Mouse (Mus musculus) stomach, embryonic 16.5 days (tissue): Measurements from ENCODE around the gene Ndnf. TPM values are rescaled to one million over a fixed set of nuclear protein-coding genes. Genes with fewer than 3 reads are reported as not detected.

Experiments used
- ATAC-seq: fragments of 200-750 bp; cut with Nextera tagmentation; 2 replicates; pipeline ENCODE4 v1.8.0; 2017; ENCODE audit warnings: moderate number of reproducible peaks, moderate TSS enrichment; ENCODE audit not compliant: insufficient read depth, low FRiP score
- H3K27ac ChIP-seq: fragments of 300-500 bp; sonication (generic); 2 replicates; pipeline ENCODE4 v1.5.1; 2014; ENCODE audit warnings: low read length
- H3K27me3 ChIP-seq: fragments of 300-500 bp; sonication (generic); 2 replicates; pipeline ENCODE4 v1.6.1; 2014; ENCODE audit warnings: low read length, control low read depth, mixed read lengths; ENCODE audit not compliant: control insufficient read depth, insufficient read depth
- H3K36me3 ChIP-seq: fragments of 300-500 bp; sonication (generic); 2 replicates; pipeline ENCODE4 v1.6.1; 2014; ENCODE audit warnings: low read length; ENCODE audit not compliant: control insufficient read depth, insufficient read depth
- H3K4me1 ChIP-seq: fragments of 300-500 bp; sonication (generic); 2 replicates; pipeline ENCODE4 v1.6.1; 2014; ENCODE audit warnings: low read length, control low read depth, mixed read lengths; ENCODE audit not compliant: control insufficient read depth, insufficient read depth
- H3K4me2 ChIP-seq: fragments of 300-500 bp; sonication (generic); 2 replicates; pipeline ENCODE4 v1.6.1; 2014; ENCODE audit warnings: low read depth, low read length, mixed read lengths
- H3K4me3 ChIP-seq: fragments of 300-500 bp; sonication (generic); replicated peaks from 2 replicates; pipeline ENCODE4 v1.5.1; 2014; ENCODE audit warnings: mild to moderate bottlenecking, low read length
- H3K9ac ChIP-seq: fragments of 300-500 bp; sonication (generic); 2 replicates; pipeline ENCODE4 v1.6.1; 2014; ENCODE audit warnings: low read length
- H3K9me3 ChIP-seq: fragments of 300-500 bp; sonication (generic); replicated peaks from 2 replicates; pipeline ENCODE4 v1.6.1; 2016; ENCODE audit warnings: low read length, control low read depth; ENCODE audit not compliant: control insufficient read depth
- WGBS: fragments of 180-500 bp; shearing (Covaris S2); extraction: QIAGEN DNeasy Blood & Tissue Kit; methylation state at CpG from one replicate; pipeline ENCODE4 v1.1.7; 2014; 5-methylcytosine and 5-hydroxymethylcytosine counted together
- polyA plus RNA-seq: library from polyadenylated mRNA; unstranded; fragments of >200 nt; fragmentation: Nextera tagmentation; extraction: Ambion mirVana; gene quantifications from 2 replicates; pipeline ENCODE4 v1.2.1, GENCODE M21; 2015

Gene Ndnf
- polyA plus RNA-seq, 1 experiment from 2014 or later: 5.5 TPM

- H3K36me3 ChIP-seq: no peaks in the 10 kb centered on the region
- 72% methylated on average over 2 of the region's 2 CpGs for WGBS
These were observed 54.3 kb downstream of the Ndnf start for GRCm38 (mm10) chr6:65725677-65726076.

GRCm38 (mm10) chr6:65728261-65728660, 56.9 kb downstream of the Ndnf start:
- ATAC-seq: no peak
- no peaks in the 10 kb centered on the region for H3K9me3 ChIP-seq
- no peak overlapping the region for H3K9ac ChIP-seq

More at GRCm38 (mm10) chr6:65725677-65726076, 54.3 kb downstream of the Ndnf start:
- Histone ChIP-seq H3K9ac (no peak overlapping the region), H3K27me3 (no peaks in the 10 kb centered on the region), H3K27ac (no peak overlapping the region), H3K4me1 (no peaks in the 10 kb centered on the region), H3K4me2 (no peak overlapping the region), H3K4me3 (no peak overlapping the region), H3K9me3 (no peaks in the 10 kb centered on the region)
- no peak for ATAC-seq

GRCm38 (mm10) chr6:65739442-65739841, 68.1 kb downstream of the Ndnf start:
- WGBS: 55% methylated on average over 6 of the region's 8 CpGs
- Histone ChIP-seq H3K9ac (no peak overlapping the region), H3K4me1 (no peaks in the 10 kb centered on the region), H3K36me3 (no peaks in the 10 kb centered on the region), H3K27ac (no peak overlapping the region), H3K4me2 (no peak overlapping the region), H3K4me3 (no peak overlapping the region), H3K27me3 (no peaks in the 10 kb centered on the region), H3K9me3 (no peaks in the 10 kb centered on the region)
- ATAC-seq: no peak

More at GRCm38 (mm10) chr6:65728261-65728660, 56.9 kb downstream of the Ndnf start:
- no peak overlapping the region for H3K4me2 ChIP-seq
- H3K4me3 ChIP-seq: no peak overlapping the region
- 85% methylated on average over 3 of the region's 3 CpGs for WGBS
- no peak overlapping the region for H3K27ac ChIP-seq
- H3K4me1 ChIP-seq: no peaks in the 10 kb centered on the region
- H3K36me3 ChIP-seq: no peaks in the 10 kb centered on the region
- no peaks in the 10 kb centered on the region for H3K27me3 ChIP-seq

GRCm38 (mm10) chr6:65743144-65743870, 71.9 kb downstream of the Ndnf start:
- ATAC-seq: no peak
- Histone ChIP-seq H3K27ac (no peak overlapping the region), H3K4me1 (no peaks in the 10 kb centered on the region), H3K9me3 (peaks cover 3% of the 10 kb centered on the region; the same call in 1 of the 2 replicates), H3K4me2 (no peak overlapping the region), H3K4me3 (no peak overlapping the region), H3K36me3 (no peaks in the 10 kb centered on the region), H3K9ac (no peak overlapping the region), H3K27me3 (no peaks in the 10 kb centered on the region)
- WGBS: 64% methylated on average over 1 of the region's 1 CpGs

GRCm38 (mm10) chr6:65743871-65744202, 72.4 kb downstream of the Ndnf start:
- no peak for ATAC-seq
- Histone ChIP-seq H3K36me3 (no peaks in the 10 kb centered on the region), H3K9ac (no peak overlapping the region), H3K9me3 (peaks cover 3% of the 10 kb centered on the region; the same call in 1 of the 2 replicates), H3K4me1 (no peaks in the 10 kb centered on the region), H3K27me3 (no peaks in the 10 kb centered on the region), H3K27ac (no peak overlapping the region), H3K4me2 (no peak overlapping the region), H3K4me3 (no peak overlapping the region)

GRCm38 (mm10) chr6:65758214-65758613, 86.8 kb downstream of the Ndnf start:
- Histone ChIP-seq H3K27ac (no peak overlapping the region), H3K4me3 (no peak overlapping the region)

GRCm38 (mm10) chr6:65759174-65759573, 87.8 kb downstream of the Ndnf start:
- Histone ChIP-seq H3K4me1 (no peaks in the 10 kb centered on the region), H3K9ac (no peak overlapping the region), H3K27ac (no peak overlapping the region), H3K36me3 (no peaks in the 10 kb centered on the region), H3K4me3 (no peak overlapping the region), H3K4me2 (no peak overlapping the region), H3K9me3 (no peaks in the 10 kb centered on the region), H3K27me3 (no peaks in the 10 kb centered on the region)
- no peak for ATAC-seq
- WGBS: 76% methylated on average over 5 of the region's 5 CpGs

More at GRCm38 (mm10) chr6:65758214-65758613, 86.8 kb downstream of the Ndnf start:
- H3K4me1 ChIP-seq: no peaks in the 10 kb centered on the region
- WGBS: 69% methylated on average over 7 of the region's 7 CpGs
- H3K36me3 ChIP-seq: no peaks in the 10 kb centered on the region
- H3K9ac ChIP-seq: no peak overlapping the region
- H3K9me3 ChIP-seq: no peaks in the 10 kb centered on the region
- no peak for ATAC-seq
- H3K27me3 ChIP-seq: no peaks in the 10 kb centered on the region
- no peak overlapping the region for H3K4me2 ChIP-seq

GRCm38 (mm10) chr6:65760073-65760472, 88.7 kb downstream of the Ndnf start:
- H3K4me2 ChIP-seq: no peak overlapping the region
- H3K9me3 ChIP-seq: no peaks in the 10 kb centered on the region
- 78% methylated on average over 3 of the region's 3 CpGs for WGBS
- no peaks in the 10 kb centered on the region for H3K4me1 ChIP-seq
- no peaks in the 10 kb centered on the region for H3K36me3 ChIP-seq
- H3K9ac ChIP-seq: no peak overlapping the region
- no peak overlapping the region for H3K27ac ChIP-seq
- H3K27me3 ChIP-seq: no peaks in the 10 kb centered on the region
- H3K4me3 ChIP-seq: no peak overlapping the region
- ATAC-seq: no peak
